Mouse (Mus musculus) heart, embryonic 14.5 days (tissue): ENCODE measurements around the gene Gabra1. TPM values are rescaled to one million over a fixed set of nuclear protein-coding genes. Genes with fewer than 3 reads are reported as not detected.
A peak's percentile ranks its signal among the peaks of the same experiment; 100 is the strongest.

Experiments used
- ATAC-seq: fragments of 200-750 bp; cut with Nextera tagmentation; 2 replicates; pipeline ENCODE4 v1.8.0; 2017; ENCODE audit warnings: low read depth, moderate TSS enrichment; ENCODE audit not compliant: insufficient number of reproducible peaks, insufficient read depth, low FRiP score
- H3K27ac ChIP-seq, 2 experiments: fragments of 200-500 bp in 1 of 2; fragments of 300-500 bp in 1 of 2; sonication (generic) in 1 of 2; replicated peaks in 1 of 2; 2 replicates each; pipeline ENCODE4 v1.5.1; 2012 to 2014; ENCODE audit warnings: low read depth in 2 of 2, low read length in 2 of 2, control low read depth in 1 of 2, mild to moderate bottlenecking in 1 of 2, mixed read lengths in 1 of 2; ENCODE audit not compliant: control insufficient read depth in 1 of 2, insufficient read depth in 1 of 2
- H3K27me3 ChIP-seq: fragments of 300-500 bp; sonication (generic); 2 replicates; pipeline ENCODE4 v1.6.1; 2014; ENCODE audit warnings: mild to moderate bottlenecking, low read length, control low read depth; ENCODE audit not compliant: control insufficient read depth, insufficient read depth
- H3K36me3 ChIP-seq: fragments of 300-500 bp; sonication (generic); 2 replicates; pipeline ENCODE4 v1.6.1; 2014; ENCODE audit warnings: mild to moderate bottlenecking, control low read depth, low read length, mixed read lengths; ENCODE audit not compliant: control insufficient read depth, insufficient read depth
- H3K4me1 ChIP-seq, 2 experiments: fragments of 200-500 bp in 1 of 2; fragments of 300-500 bp in 1 of 2; sonication (generic) in 1 of 2; 2 replicates each; pipeline ENCODE4 v1.6.1; 2012 to 2014; ENCODE audit warnings: low read length in 2 of 2, control low read depth in 1 of 2, mixed read lengths in 1 of 2; ENCODE audit not compliant: control insufficient read depth in 2 of 2, insufficient read depth in 2 of 2
- H3K4me2 ChIP-seq: fragments of 300-500 bp; sonication (generic); 2 replicates; pipeline ENCODE4 v1.6.1; 2014; ENCODE audit warnings: mild to moderate bottlenecking, low read length
- H3K4me3 ChIP-seq, 2 experiments: fragments of 200-500 bp in 1 of 2; fragments of 300-500 bp in 1 of 2; sonication (generic) in 1 of 2; 2 replicates each; pipeline ENCODE4 v1.5.1; 2012 to 2014; ENCODE audit warnings: low read length in 2 of 2, mild to moderate bottlenecking in 2 of 2, control low read depth in 1 of 2, low read depth in 1 of 2, moderate library complexity in 1 of 2; ENCODE audit not compliant: control insufficient read depth in 1 of 2, insufficient read depth in 1 of 2
- H3K9ac ChIP-seq: fragments of 300-500 bp; sonication (generic); 2 replicates; pipeline ENCODE4 v1.6.1; 2014; ENCODE audit warnings: mild to moderate bottlenecking, low read length
- H3K9me3 ChIP-seq: fragments of 300-500 bp; sonication (generic); 2 replicates; pipeline ENCODE4 v1.6.1; 2016; ENCODE audit warnings: low read length, control low read depth; ENCODE audit not compliant: control insufficient read depth
- WGBS: fragments of 180-500 bp; shearing (Covaris S2); extraction: QIAGEN DNeasy Blood & Tissue Kit; methylation state at CpG from one replicate; pipeline ENCODE4 v1.1.7; 2014; 5-methylcytosine and 5-hydroxymethylcytosine counted together
- polyA plus RNA-seq: library from polyadenylated mRNA; unstranded; fragments of >200 nt; fragmentation: Nextera tagmentation; extraction: Ambion mirVana; gene quantifications from 2 replicates; pipeline ENCODE4 v1.2.1, GENCODE M21; 2014

The Gabra1 gene
- 1.3 and 1.9 TPM in 2 replicates for polyA plus RNA-seq

- Histone ChIP-seq H3K9ac (peak within 1 kb of the TSS; percentile 73), H3K9me3 (no peaks in the 10 kb centered on the region), H3K27ac (no peak within 1 kb of the TSS), H3K4me3 (peak within 1 kb of the TSS; percentile 61 to 69), H3K36me3 (no peaks in the 10 kb centered on the region), H3K4me2 (peak within 1 kb of the TSS; percentile 95), H3K4me1 (peaks cover 2 to 4% of the 10 kb centered on the region in 2 experiments; a peak in 2 of 4 replicates), H3K27me3 (peaks cover 11% of the 10 kb centered on the region)
- no peak for ATAC-seq
- WGBS = 4% methylated on average over 13 of the region's 13 CpGs
Measured at GRCm38 (mm10) chr11:42182825-42183152, at the start of gene Gabra1. Gabra1 (minus strand) TSS chr11:42182930.

GRCm38 (mm10) chr11:42181973-42182824 lies 531 bp downstream of the Gabra1 start:
- peaks cover 2 to 4% of the 10 kb centered on the region in 2 experiments; a peak in 2 of 4 replicates for H3K4me1 ChIP-seq
- no peak overlapping the region for H3K27ac ChIP-seq
- no peaks in the 10 kb centered on the region for H3K9me3 ChIP-seq
- peak; percentile 54; the same call in 1 of the 2 replicates for ATAC-seq
- WGBS = under 1% methylated on average over 35 of the region's 35 CpGs
- H3K4me3 ChIP-seq = peak overlapping the region; percentile 61 to 69
- H3K36me3 ChIP-seq = no peaks in the 10 kb centered on the region
- peaks cover 11% of the 10 kb centered on the region for H3K27me3 ChIP-seq
- H3K4me2 ChIP-seq = peak overlapping the region; percentile 95
- H3K9ac ChIP-seq = peak overlapping the region; percentile 73

GRCm38 (mm10) chr11:42181426-42181825 lies 1.3 kb downstream of the Gabra1 start:
- no peaks in the 10 kb centered on the region for H3K9me3 ChIP-seq
- no peaks in the 10 kb centered on the region for H3K36me3 ChIP-seq
- H3K27me3 ChIP-seq = peaks cover 11% of the 10 kb centered on the region
- H3K4me1 ChIP-seq = peaks cover 2 to 4% of the 10 kb centered on the region in 2 experiments; a peak in 2 of 4 replicates
- H3K4me2 ChIP-seq = peak overlapping the region; percentile 95
- peak overlapping the region; percentile 73; the same call in 1 of the 2 replicates for H3K9ac ChIP-seq
- WGBS = 22% methylated on average over 5 of the region's 5 CpGs
- H3K27ac ChIP-seq = no peak overlapping the region
- H3K4me3 ChIP-seq = peak overlapping the region; percentile 61 to 69
- ATAC-seq = no peak

GRCm38 (mm10) chr11:42179535-42179934 lies 3.2 kb downstream of the Gabra1 start:
- Histone ChIP-seq H3K36me3 (no peaks in the 10 kb centered on the region), H3K27ac (no peak overlapping the region), H3K9me3 (no peaks in the 10 kb centered on the region), H3K4me1 (peaks cover 2 to 4% of the 10 kb centered on the region in 2 experiments; a peak in 2 of 4 replicates), H3K9ac (no peak overlapping the region), H3K27me3 (peaks cover 11% of the 10 kb centered on the region), H3K4me2 (no peak overlapping the region), H3K4me3 (no peak overlapping the region)
- 79% methylated on average over 5 of the region's 5 CpGs for WGBS
- no peak for ATAC-seq

GRCm38 (mm10) chr11:42178296-42178695 lies 4.4 kb downstream of the Gabra1 start:
- no peak for ATAC-seq

DNA sequence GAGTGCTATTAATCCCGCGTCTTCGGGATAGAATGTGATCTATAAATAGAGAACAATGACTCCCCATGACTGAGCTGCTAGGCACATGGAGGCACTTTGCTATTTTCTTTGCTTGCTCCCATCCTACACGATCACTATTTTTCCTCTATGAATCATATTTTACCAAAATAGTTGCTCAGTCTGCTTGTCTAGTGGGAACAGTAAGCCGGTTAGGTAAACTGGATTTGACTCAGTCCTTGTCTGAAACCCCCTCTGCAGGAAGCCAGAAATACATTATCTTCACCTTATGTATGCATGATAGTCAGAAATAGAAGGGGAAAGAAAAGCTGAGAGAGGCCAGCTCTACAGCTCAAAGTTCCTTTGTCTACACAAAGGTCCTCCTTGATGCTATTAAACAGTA lies 31.3 kb downstream of the Gabra1 start:
- WGBS = 36% methylated on average over 5 of the region's 5 CpGs
- H3K27me3 ChIP-seq = no peaks in the 10 kb centered on the region
- H3K36me3 ChIP-seq = no peaks in the 10 kb centered on the region
- no peak overlapping the region for H3K9ac ChIP-seq
- H3K4me2 ChIP-seq = no peak overlapping the region
- no peak overlapping the region for H3K27ac ChIP-seq
- no peaks in the 10 kb centered on the region for H3K9me3 ChIP-seq
- no peaks in the 10 kb centered on the region for H3K4me1 ChIP-seq
- no peak overlapping the region for H3K4me3 ChIP-seq
- ATAC-seq = no peak

More at GRCm38 (mm10) chr11:42178296-42178695, 4.4 kb downstream of the Gabra1 start:
- Histone ChIP-seq H3K36me3 (no peaks in the 10 kb centered on the region), H3K27me3 (peaks cover 11% of the 10 kb centered on the region), H3K4me2 (no peak overlapping the region), H3K9me3 (no peaks in the 10 kb centered on the region), H3K9ac (no peak overlapping the region), H3K4me3 (no peak overlapping the region), H3K27ac (no peak overlapping the region), H3K4me1 (peaks cover 2 to 4% of the 10 kb centered on the region in 2 experiments; a peak in 2 of 4 replicates)
- WGBS = 80% methylated on average over 2 of the region's 2 CpGs

GRCm38 (mm10) chr11:42116931-42117330 lies 65.8 kb downstream of the Gabra1 start:
- H3K9ac ChIP-seq = no peak overlapping the region
- no peaks in the 10 kb centered on the region for H3K27me3 ChIP-seq
- no peak overlapping the region for H3K27ac ChIP-seq
- WGBS = 90% methylated on average over 1 of the region's 1 CpGs
- H3K4me1 ChIP-seq = no peaks in the 10 kb centered on the region
- no peaks in the 10 kb centered on the region for H3K9me3 ChIP-seq
- H3K4me2 ChIP-seq = no peak overlapping the region
- no peaks in the 10 kb centered on the region for H3K36me3 ChIP-seq
- no peak for ATAC-seq
- H3K4me3 ChIP-seq = no peak overlapping the region
